Mouse (Mus musculus) midbrain, embryonic 13.5 days (tissue): ENCODE results near the gene Picalm. TPM values are rescaled to one million over a fixed set of nuclear protein-coding genes. Genes with fewer than 3 reads are reported as not detected.

Experiments used
- polyA plus RNA-seq: library from polyadenylated mRNA; unstranded; fragments of >200 nt; fragmentation: Nextera tagmentation; extraction: Ambion mirVana; gene quantifications from 2 replicates; pipeline ENCODE4 v1.2.1, GENCODE M21; 2015

The Picalm gene
- polyA plus RNA-seq, 1 experiment from 2014 or later: 39.8 TPM

Other genes with a start within 250 kb of the Picalm start
- 0.49 and 0.93 TPM in 2 replicates for gene Ccdc81, start 226.6 kb upstream of the Picalm start, polyA plus RNA-seq
- 147 and 150 TPM in 2 replicates for gene Hikeshi, start 189.0 kb upstream of the Picalm start, polyA plus RNA-seq
- 36.6 and 42.4 TPM in 2 replicates for gene Eed, start 149.2 kb upstream of the Picalm start, polyA plus RNA-seq
- gene Ccdc83, start 135.6 kb downstream of the Picalm start, polyA plus RNA-seq: not detected in 2 replicates
- 2.3 and 2.4 TPM in 2 replicates for gene Sytl2, start 172.0 kb downstream of the Picalm start, polyA plus RNA-seq